Mouse (Mus musculus) heart, embryonic 12.5 days (tissue): Measurements from ENCODE around the gene Xrcc6. TPM values are rescaled to one million over a fixed set of nuclear protein-coding genes. Genes with fewer than 3 reads are reported as not detected.

Source experiments
- ATAC-seq: fragments of 200-750 bp; cut with Nextera tagmentation; 2 replicates; pipeline ENCODE4 v1.8.0; 2017; ENCODE audit warnings: moderate TSS enrichment, moderate library complexity; ENCODE audit not compliant: insufficient number of reproducible peaks, low FRiP score
- H3K27ac ChIP-seq: fragments of 300-500 bp; sonication (generic); 2 replicates; pipeline ENCODE4 v1.5.1; 2016; ENCODE audit warnings: mild to moderate bottlenecking, moderate library complexity; ENCODE audit not compliant: poor library complexity, severe bottlenecking
- H3K27me3 ChIP-seq: fragments of 300-500 bp; sonication (generic); replicated peaks from 2 replicates; pipeline ENCODE4 v1.6.1; 2016; ENCODE audit warnings: mild to moderate bottlenecking, moderate library complexity
- H3K36me3 ChIP-seq: fragments of 300-500 bp; sonication (generic); 2 replicates; pipeline ENCODE4 v1.6.1; 2016; ENCODE audit warnings: mild to moderate bottlenecking, moderate library complexity
- H3K4me1 ChIP-seq: fragments of 300-500 bp; sonication (generic); replicated peaks from 2 replicates; pipeline ENCODE4 v1.6.1; 2016; ENCODE audit warnings: mild to moderate bottlenecking
- H3K4me2 ChIP-seq: fragments of 300-500 bp; sonication (generic); 2 replicates; pipeline ENCODE4 v1.6.1; 2016; ENCODE audit warnings: mild to moderate bottlenecking, moderate library complexity
- H3K4me3 ChIP-seq: fragments of 300-500 bp; sonication (generic); 2 replicates; pipeline ENCODE4 v1.5.1; 2016; ENCODE audit warnings: mild to moderate bottlenecking
- H3K9ac ChIP-seq: fragments of 300-500 bp; sonication (generic); 2 replicates; pipeline ENCODE4 v1.6.1; 2016; ENCODE audit warnings: mild to moderate bottlenecking, moderate library complexity
- H3K9me3 ChIP-seq: fragments of 300-500 bp; sonication (generic); replicated peaks from 2 replicates; pipeline ENCODE4 v1.6.1; 2016; ENCODE audit warnings: mild to moderate bottlenecking, moderate library complexity
- WGBS: fragments of 180-500 bp; shearing (Covaris S2); methylation state at CpG from one replicate; pipeline ENCODE4 v1.1.7; 2016; 5-methylcytosine and 5-hydroxymethylcytosine counted together
- polyA plus RNA-seq: library from polyadenylated mRNA; unstranded; fragments of >200 nt; fragmentation: Nextera tagmentation; extraction: Ambion mirVana; gene quantifications from 2 replicates; pipeline ENCODE4 v1.2.1, GENCODE M21; 2016

The Xrcc6 gene
- polyA plus RNA-seq, 1 experiment from 2014 or later = 80.2 TPM

GRCm38 (mm10) chr15:82052544-82052943 is 64.9 kb downstream of the Xrcc6 start:
- 46% methylated on average over 5 of the region's 5 CpGs for WGBS
- Histone ChIP-seq H3K27ac (no peak overlapping the region), H3K4me2 (no peak overlapping the region), H3K27me3 (0 out of 2 replicates have a peak, but pooled peaks cover 10% of the 10 kb centered on the region), H3K9me3 (no peaks in the 10 kb centered on the region), H3K4me3 (no peak overlapping the region), H3K9ac (no peak overlapping the region), H3K36me3 (no peaks in the 10 kb centered on the region), H3K4me1 (no peaks in the 10 kb centered on the region)
- ATAC-seq = no peak

- Histone ChIP-seq H3K9ac (no peak within 1 kb of the TSS), H3K9me3 (no peaks in the 10 kb centered on the region), H3K27ac (no peak within 1 kb of the TSS), H3K36me3 (no peaks in the 10 kb centered on the region), H3K4me2 (no peak within 1 kb of the TSS), H3K27me3 (peaks cover 29% of the 10 kb centered on the region), H3K4me3 (no peak within 1 kb of the TSS), H3K4me1 (no peaks in the 10 kb centered on the region)
- no peak for ATAC-seq
- WGBS = 44% methylated on average over 1 of the region's 1 CpGs
These were observed 71.1 kb downstream of the Xrcc6 start, which contains the start of gene 4930407I10Rik for GRCm38 (mm10) chr15:82058719-82059201. Gene 4930407I10Rik (plus strand): TSS chr15:82059151.

- Histone ChIP-seq H3K4me2 (no peak overlapping the region), H3K9ac (no peak overlapping the region), H3K27me3 (peaks cover 72% of the 10 kb centered on the region), H3K4me3 (no peak overlapping the region), H3K4me1 (no peaks in the 10 kb centered on the region), H3K27ac (no peak overlapping the region), H3K9me3 (no peaks in the 10 kb centered on the region), H3K36me3 (no peaks in the 10 kb centered on the region)
- no peak for ATAC-seq
- WGBS = 63% methylated on average over 14 of the region's 14 CpGs
These were observed 76.3 kb downstream of the Xrcc6 start for GRCm38 (mm10) chr15:82063909-82064308.

GRCm38 (mm10) chr15:82065511-82065910 is 77.9 kb downstream of the Xrcc6 start:
- Histone ChIP-seq H3K4me1 (0 out of 2 replicates have a peak, but pooled peaks cover 4% of the 10 kb centered on the region), H3K4me3 (no peak overlapping the region), H3K27ac (no peak overlapping the region), H3K27me3 (peaks cover 88% of the 10 kb centered on the region), H3K9ac (no peak overlapping the region), H3K9me3 (peaks cover 8% of the 10 kb centered on the region; the same call in 1 of the 2 replicates), H3K36me3 (no peaks in the 10 kb centered on the region), H3K4me2 (no peak overlapping the region)
- 13% methylated on average over 7 of the region's 7 CpGs for WGBS
- no peak for ATAC-seq

- Histone ChIP-seq H3K4me1 (0 out of 2 replicates have a peak, but pooled peaks cover 4% of the 10 kb centered on the region), H3K9ac (no peak within 1 kb of the TSS; the same call in 1 of the 2 replicates), H3K27me3 (peaks cover 73% of the 10 kb centered on the region), H3K9me3 (peaks cover 8% of the 10 kb centered on the region; the same call in 1 of the 2 replicates), H3K4me3 (peak within 1 kb of the TSS; percentile 21), H3K36me3 (no peaks in the 10 kb centered on the region), H3K27ac (no peak within 1 kb of the TSS), H3K4me2 (peak within 1 kb of the TSS; percentile 55)
- 21% methylated on average over 40 of the region's 40 CpGs for WGBS
- no peak for ATAC-seq
These were observed 82.3 kb downstream of the Xrcc6 start, which contains the start of gene Mei1 for GRCm38 (mm10) chr15:82069898-82070297. Gene Mei1 (plus strand): TSS chr15:82069996.

GRCm38 (mm10) chr15:82071816-82072469 is 84.3 kb downstream of the Xrcc6 start:
- no peak overlapping the region for H3K9ac ChIP-seq
- ATAC-seq = no peak
- H3K9me3 ChIP-seq = peaks cover 8% of the 10 kb centered on the region; the same call in 1 of the 2 replicates
- WGBS = 86% methylated on average over 26 of the region's 26 CpGs
- peaks cover 61% of the 10 kb centered on the region for H3K27me3 ChIP-seq
- no peak overlapping the region for H3K4me3 ChIP-seq
- H3K4me2 ChIP-seq = no peak overlapping the region
- 0 out of 2 replicates have a peak, but pooled peaks cover 4% of the 10 kb centered on the region for H3K4me1 ChIP-seq
- no peak overlapping the region for H3K27ac ChIP-seq
- no peaks in the 10 kb centered on the region for H3K36me3 ChIP-seq

GRCm38 (mm10) chr15:82073490-82073889 is 85.9 kb downstream of the Xrcc6 start:
- ATAC-seq = no peak
- Histone ChIP-seq H3K27ac (no peak overlapping the region), H3K4me3 (no peak overlapping the region), H3K9me3 (peaks cover 8% of the 10 kb centered on the region; the same call in 1 of the 2 replicates), H3K4me1 (0 out of 2 replicates have a peak, but pooled peaks cover 4% of the 10 kb centered on the region), H3K36me3 (no peaks in the 10 kb centered on the region), H3K4me2 (no peak overlapping the region), H3K9ac (no peak overlapping the region), H3K27me3 (peaks cover 46% of the 10 kb centered on the region)
- 75% methylated on average over 7 of the region's 7 CpGs for WGBS

- H3K36me3 ChIP-seq = no peaks in the 10 kb centered on the region
- H3K4me3 ChIP-seq = no peak overlapping the region
- peaks cover 6% of the 10 kb centered on the region; the same call in 1 of the 2 replicates for H3K27me3 ChIP-seq
- no peak overlapping the region for H3K4me2 ChIP-seq
- no peaks in the 10 kb centered on the region for H3K9me3 ChIP-seq
- no peak overlapping the region for H3K27ac ChIP-seq
- 49% methylated on average over 10 of the region's 10 CpGs for WGBS
- H3K9ac ChIP-seq = no peak overlapping the region
- no peak for ATAC-seq
- no peaks in the 10 kb centered on the region for H3K4me1 ChIP-seq
These were observed 92.2 kb downstream of the Xrcc6 start for GRCm38 (mm10) chr15:82079883-82080282.

GRCm38 (mm10) chr15:82081161-82081560 is 93.5 kb downstream of the Xrcc6 start:
- Histone ChIP-seq H3K9ac (no peak overlapping the region), H3K4me2 (no peak overlapping the region), H3K27ac (no peak overlapping the region), H3K4me1 (no peaks in the 10 kb centered on the region), H3K27me3 (peaks cover 13% of the 10 kb centered on the region; the same call in 1 of the 2 replicates), H3K4me3 (no peak overlapping the region), H3K36me3 (no peaks in the 10 kb centered on the region), H3K9me3 (no peaks in the 10 kb centered on the region)
- no peak for ATAC-seq
- WGBS = 24% methylated on average over 7 of the region's 7 CpGs

- no peak overlapping the region for H3K9ac ChIP-seq
- no peak overlapping the region for H3K27ac ChIP-seq
- peaks cover 36% of the 10 kb centered on the region for H3K27me3 ChIP-seq
- no peaks in the 10 kb centered on the region for H3K4me1 ChIP-seq
- H3K4me2 ChIP-seq = no peak overlapping the region
- no peaks in the 10 kb centered on the region for H3K9me3 ChIP-seq
- no peak overlapping the region for H3K4me3 ChIP-seq
- no peaks in the 10 kb centered on the region for H3K36me3 ChIP-seq
- WGBS = 70% methylated on average over 9 of the region's 9 CpGs
- no peak for ATAC-seq
These were observed 98.0 kb downstream of the Xrcc6 start for GRCm38 (mm10) chr15:82085606-82086005.

GRCm38 (mm10) chr15:82086131-82086530 is 98.5 kb downstream of the Xrcc6 start:
- Histone ChIP-seq H3K27ac (no peak overlapping the region), H3K9ac (no peak overlapping the region), H3K9me3 (no peaks in the 10 kb centered on the region), H3K4me3 (no peak overlapping the region), H3K36me3 (no peaks in the 10 kb centered on the region), H3K4me1 (no peaks in the 10 kb centered on the region), H3K27me3 (peaks cover 39% of the 10 kb centered on the region), H3K4me2 (no peak overlapping the region)
- WGBS = 71% methylated on average over 12 of the region's 12 CpGs
- ATAC-seq = no peak
